In genomic region chr6:51174443-51175021, GRCm38 (mm10) we compare ENCODE assay signal across 8 mouse cellular contexts.
DNase-seq lines count a peak whose midpoint lies in the region; ATAC-seq lines count a peak whose summit lies in the region.

No protein-coding gene starts in this region.

- no peak for ATAC-seq in heart, embryonic 12.5 days (ENCODE audit: insufficient number of reproducible peaks, low FRiP score)
- ATAC-seq in midbrain, embryonic 14.5 days (ENCODE audit: low FRiP score, low TSS enrichment), result no peak
- ATAC-seq in midbrain, embryonic 13.5 days, result no peak
- ATAC-seq in intestine, embryonic 16.5 days, result no peak
- ATAC-seq in stomach, embryonic 15.5 days (ENCODE audit: insufficient read depth, low FRiP score, low read depth), result no peak

- peak overlapping the region; percentile 64 for H3K9ac ChIP-seq in heart, embryonic 12.5 days
- H3K9ac ChIP-seq in midbrain, embryonic 14.5 days (replicated peaks; ENCODE audit: low read length), result no peak overlapping the region
- no peak overlapping the region for H3K9ac ChIP-seq in midbrain, embryonic 13.5 days (replicated peaks)
- H3K9ac ChIP-seq in intestine, embryonic 16.5 days (ENCODE audit: low read depth, low read length), result 0 out of 2 replicates have a peak overlapping the region, but pooled peaks have one; percentile 49
- no peak overlapping the region for H3K9ac ChIP-seq in stomach, embryonic 15.5 days

- H3K36me3 ChIP-seq in heart, embryonic 12.5 days, result no peaks in the 10 kb centered on the region
- H3K36me3 ChIP-seq in midbrain, embryonic 14.5 days (ENCODE audit: control insufficient read depth, insufficient read depth, low read length), result no peaks in the 10 kb centered on the region
- no peaks in the 10 kb centered on the region for H3K36me3 ChIP-seq in midbrain, embryonic 13.5 days
- H3K36me3 ChIP-seq in intestine, embryonic 16.5 days (ENCODE audit: control insufficient read depth, insufficient read depth, low read length), result no peaks in the 10 kb centered on the region
- H3K36me3 ChIP-seq in stomach, embryonic 15.5 days, result no peaks in the 10 kb centered on the region

- WGBS in heart, embryonic 12.5 days, result 7% methylated on average over 18 of the region's 18 CpGs
- WGBS in midbrain, embryonic 14.5 days, result 6% methylated on average over 18 of the region's 18 CpGs
- WGBS in midbrain, embryonic 13.5 days, result 5% methylated on average over 18 of the region's 18 CpGs
- 18% methylated on average over 18 of the region's 18 CpGs for WGBS in intestine, embryonic 16.5 days
- 16% methylated on average over 18 of the region's 18 CpGs for WGBS in stomach, embryonic 15.5 days

- peak overlapping the region; percentile 50 for H3K4me3 ChIP-seq in heart, embryonic 12.5 days
- no peak overlapping the region for H3K4me3 ChIP-seq in midbrain, embryonic 14.5 days (replicated peaks; ENCODE audit: low read depth, low read length)
- H3K4me3 ChIP-seq in midbrain, embryonic 13.5 days (replicated peaks), result no peak overlapping the region
- peak overlapping the region; percentile 41; the same call in 1 of the 2 replicates for H3K4me3 ChIP-seq in intestine, embryonic 16.5 days (ENCODE audit: low read length)
- H3K4me3 ChIP-seq in stomach, embryonic 15.5 days (replicated peaks), result 0 out of 2 replicates have a peak overlapping the region, but pooled peaks have one; percentile 27

- H3K4me1 ChIP-seq in heart, embryonic 12.5 days (replicated peaks), result peaks cover 22% of the 10 kb centered on the region
- H3K4me1 ChIP-seq in midbrain, embryonic 14.5 days (ENCODE audit: control insufficient read depth, insufficient read depth, low read length), result 0 out of 2 replicates have a peak, but pooled peaks cover 5% of the 10 kb centered on the region
- peaks cover 28% of the 10 kb centered on the region for H3K4me1 ChIP-seq in midbrain, embryonic 13.5 days (replicated peaks)
- peaks cover 11% of the 10 kb centered on the region for H3K4me1 ChIP-seq in intestine, embryonic 16.5 days (ENCODE audit: control insufficient read depth, insufficient read depth, low read length)
- H3K4me1 ChIP-seq in stomach, embryonic 15.5 days, result peaks cover 11% of the 10 kb centered on the region

- H3K27ac ChIP-seq in heart, embryonic 12.5 days (ENCODE audit: poor library complexity, severe bottlenecking), result no peak overlapping the region
- H3K27ac ChIP-seq in midbrain, embryonic 14.5 days (replicated peaks; ENCODE audit: low read depth, low read length), result no peak overlapping the region
- H3K27ac ChIP-seq in midbrain, embryonic 13.5 days, result no peak overlapping the region
- no peak overlapping the region for H3K27ac ChIP-seq in intestine, embryonic 16.5 days (ENCODE audit: low read length)
- peak overlapping the region; percentile 77; the same call in 1 of the 2 replicates for H3K27ac ChIP-seq in stomach, embryonic 15.5 days

- H3K4me2 ChIP-seq in heart, embryonic 12.5 days, result peak overlapping the region; percentile 90
- no peak overlapping the region for H3K4me2 ChIP-seq in midbrain, embryonic 14.5 days (ENCODE audit: low read length)
- no peak overlapping the region for H3K4me2 ChIP-seq in midbrain, embryonic 13.5 days (replicated peaks)
- H3K4me2 ChIP-seq in intestine, embryonic 16.5 days (ENCODE audit: low read depth, low read length), result peak overlapping the region; percentile 72
- peak overlapping the region; percentile 66 for H3K4me2 ChIP-seq in stomach, embryonic 15.5 days

- H3K27me3 ChIP-seq in heart, embryonic 12.5 days (replicated peaks), result peaks cover 18% of the 10 kb centered on the region
- H3K27me3 ChIP-seq in midbrain, embryonic 14.5 days (ENCODE audit: control insufficient read depth, insufficient read depth, low read length), result peaks cover 57% of the 10 kb centered on the region
- H3K27me3 ChIP-seq in midbrain, embryonic 13.5 days, result peaks cover 78% of the 10 kb centered on the region
- H3K27me3 ChIP-seq in intestine, embryonic 16.5 days (replicated peaks; ENCODE audit: control insufficient read depth, insufficient read depth, low read length), result peaks cover 24% of the 10 kb centered on the region
- H3K27me3 ChIP-seq in stomach, embryonic 15.5 days (replicated peaks), result peaks cover 20% of the 10 kb centered on the region; the same call in 1 of the 2 replicates

- intact Hi-C loops in heart, postnatal 36 days (cut with DNase I), result loop anchor here (5.0 to 10.0 kb wide), 7 partner anchors 838 to 1550 kb away; partner anchors contain the start of genes Evx1, Hoxa9 and Skap2

- DNase-seq in heart, postnatal 36 days, result no peak
- DNase-seq in midbrain, embryonic 14.5 days, result peak; percentile 53
- DNase-seq in right cerebral cortex, postnatal 10 days (ENCODE audit: low spot score in 2 of 2), result no peak
- DNase-seq in cerebellum, postnatal 14 days, result no peak

- H3K9me3 ChIP-seq in heart, embryonic 12.5 days (replicated peaks), result no peaks in the 10 kb centered on the region
- no peaks in the 10 kb centered on the region for H3K9me3 ChIP-seq in midbrain, embryonic 14.5 days (ENCODE audit: control insufficient read depth, low read length)
- H3K9me3 ChIP-seq in midbrain, embryonic 13.5 days, result no peaks in the 10 kb centered on the region
- H3K9me3 ChIP-seq in intestine, embryonic 16.5 days (ENCODE audit: control insufficient read depth, low read length), result no peaks in the 10 kb centered on the region
- no peaks in the 10 kb centered on the region for H3K9me3 ChIP-seq in stomach, embryonic 15.5 days

Comparison
In these comparisons a context has a peak if more than half of its experiments do, and no peak if none do; other contexts are left out.
1. H3K4me2 ChIP-seq: peak in heart, embryonic 12.5 days (single experiment), intestine, embryonic 16.5 days (single experiment) and stomach, embryonic 15.5 days (single experiment); none in midbrain, embryonic 14.5 days (single experiment) and midbrain, embryonic 13.5 days (single experiment).
2. H3K4me3 ChIP-seq: peak in heart, embryonic 12.5 days (single experiment), intestine, embryonic 16.5 days (single experiment) and stomach, embryonic 15.5 days (single experiment); none in midbrain, embryonic 14.5 days (single experiment) and midbrain, embryonic 13.5 days (single experiment).
3. H3K9ac ChIP-seq: peak in heart, embryonic 12.5 days (single experiment) and intestine, embryonic 16.5 days (single experiment); none in midbrain, embryonic 14.5 days (single experiment), midbrain, embryonic 13.5 days (single experiment) and stomach, embryonic 15.5 days (single experiment).